Mouse (Mus musculus): ENCODE data around the gene Cd248. TPM values are rescaled to one million over a fixed set of nuclear protein-coding genes. Genes with fewer than 3 reads are reported as not detected.

The Cd248 gene
- 10 to 100 TPM in 1 of 2 experiments, 1 to 10 TPM in 1; 9.3 to 12.2 TPM for total RNA-seq (2021)
- polyA plus RNA-seq (2012; rRNA removed), result 18.1 and 20.0 TPM in 2 replicates
- long read RNA-seq, transcript Cd248-201 (1 exons, 2,605 nt), result major isoform, 10 of 11 reads
- long read RNA-seq, partial matches to known transcripts, result 0 of 11 reads
- long read RNA-seq, other reads (novel, unspliced or antisense), result 1 of 11 reads

DNA sequence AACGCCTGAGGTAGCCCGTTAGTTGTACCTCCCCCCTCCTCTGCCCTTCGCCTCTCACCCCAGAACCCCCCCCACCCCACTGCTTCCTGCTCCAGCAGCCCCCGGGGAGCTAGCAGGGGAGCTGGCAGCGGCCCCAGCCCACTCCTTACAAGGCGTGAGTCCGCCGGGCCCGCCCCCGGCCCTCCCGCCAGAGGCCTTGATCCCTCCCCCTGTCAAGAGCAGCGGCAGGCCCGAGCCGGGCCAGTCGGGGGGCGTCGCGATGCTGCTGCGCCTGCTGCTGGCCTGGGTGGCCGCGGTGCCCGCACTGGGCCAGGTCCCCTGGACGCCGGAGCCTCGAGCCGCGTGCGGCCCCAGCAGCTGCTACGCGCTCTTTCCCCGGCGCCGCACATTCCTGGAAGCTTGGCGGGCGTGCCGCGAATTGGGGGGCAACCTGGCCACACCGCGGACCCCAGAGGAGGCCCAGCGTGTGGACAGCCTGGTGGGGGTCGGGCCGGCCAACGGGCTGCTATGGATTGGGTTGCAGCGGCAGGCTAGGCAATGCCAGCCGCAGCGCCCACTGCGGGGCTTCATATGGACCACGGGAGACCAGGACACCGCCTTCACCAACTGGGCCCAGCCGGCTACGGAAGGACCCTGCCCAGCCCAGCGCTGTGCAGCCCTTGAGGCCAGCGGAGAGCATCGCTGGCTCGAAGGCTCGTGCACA is at the start of gene Cd248:
Gene Cd248 (plus strand): TSS at position 212 of the 703 bp plus-strand sequence.
- Histone ChIP-seq H3K4me3 (peak within 1 kb of the TSS; percentile 54), H3K9ac (ENCODE audit: low read depth, low read length) (peak within 1 kb of the TSS; percentile 75), H3K4me1 (ENCODE audit: control insufficient read depth, insufficient read depth, low read length) (peaks cover 8% of the 10 kb centered on the region), H3K79me2 (replicated peaks; ENCODE audit: control insufficient read depth, insufficient read depth, low read length) (no peaks in the 10 kb centered on the region), H3K27me3 (ENCODE audit: control insufficient read depth, insufficient read depth, low read length) (no peaks in the 10 kb centered on the region; the same call in 1 of the 2 replicates), H3K36me3 (ENCODE audit: control insufficient read depth, insufficient read depth, low read length) (no peaks in the 10 kb centered on the region), H3K27ac (peak within 1 kb of the TSS; percentile 59)
- intact Hi-C loops (cut with DNase I), result no loop called here
- TF ChIP-seq EP300 (IDR thresholded peaks at IDR 0.05; ENCODE audit: insufficient read depth, low read depth, low read length), result no peak
- TF ChIP-seq CTCF (IDR thresholded peaks at IDR 0.05), result no peak
- TF ChIP-seq POLR2A (IDR thresholded peaks at IDR 0.05; ENCODE audit: insufficient read depth, low read depth, low read length), result peak; percentile 47; the same call in 1 of the 2 replicates
- 1% methylated on average over 55 of the region's 56 CpGs for WGBS
- DNase-seq, result peak; percentile 83 to 87

DNA sequence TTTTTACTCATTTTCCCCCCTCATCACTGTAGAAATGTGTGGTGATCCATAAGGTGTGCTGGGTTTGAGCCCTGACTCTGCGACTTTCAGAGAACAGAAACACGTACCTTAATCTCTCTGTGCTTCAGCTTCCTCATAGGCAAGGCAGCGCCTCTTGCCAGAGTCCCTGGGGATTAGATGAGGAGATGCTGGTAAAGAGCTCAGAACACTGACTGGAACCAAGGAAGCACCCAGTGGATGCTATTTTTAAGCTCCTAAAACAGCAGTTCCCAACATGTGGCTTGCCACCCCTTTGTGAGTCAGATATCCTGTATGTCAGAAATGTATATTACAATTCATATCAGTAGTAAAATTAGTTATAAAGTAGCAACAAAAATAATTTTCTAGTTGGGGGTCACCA is 49.7 kb upstream of the Cd248 start:
- Histone ChIP-seq H3K79me2 (replicated peaks; ENCODE audit: control insufficient read depth, insufficient read depth, low read length) (no peaks in the 10 kb centered on the region), H3K27me3 (ENCODE audit: control insufficient read depth, insufficient read depth, low read length) (no peaks in the 10 kb centered on the region), H3K9ac (ENCODE audit: low read depth, low read length) (no peak overlapping the region), H3K27ac (no peak overlapping the region), H3K36me3 (ENCODE audit: control insufficient read depth, insufficient read depth, low read length) (no peaks in the 10 kb centered on the region), H3K4me1 (ENCODE audit: control insufficient read depth, insufficient read depth, low read length) (peaks cover 1% of the 10 kb centered on the region), H3K4me3 (no peak overlapping the region)
- WGBS, result 74% methylated on average over 3 of the region's 3 CpGs
- DNase-seq, result no peak
- intact Hi-C loops (cut with DNase I), result no loop called here
- TF ChIP-seq EP300 (IDR thresholded peaks at IDR 0.05; ENCODE audit: insufficient read depth, low read depth, low read length) (no peak), POLR2A (IDR thresholded peaks at IDR 0.05; ENCODE audit: insufficient read depth, low read depth, low read length) (no peak), CTCF (IDR thresholded peaks at IDR 0.05) (no peak)

DNA sequence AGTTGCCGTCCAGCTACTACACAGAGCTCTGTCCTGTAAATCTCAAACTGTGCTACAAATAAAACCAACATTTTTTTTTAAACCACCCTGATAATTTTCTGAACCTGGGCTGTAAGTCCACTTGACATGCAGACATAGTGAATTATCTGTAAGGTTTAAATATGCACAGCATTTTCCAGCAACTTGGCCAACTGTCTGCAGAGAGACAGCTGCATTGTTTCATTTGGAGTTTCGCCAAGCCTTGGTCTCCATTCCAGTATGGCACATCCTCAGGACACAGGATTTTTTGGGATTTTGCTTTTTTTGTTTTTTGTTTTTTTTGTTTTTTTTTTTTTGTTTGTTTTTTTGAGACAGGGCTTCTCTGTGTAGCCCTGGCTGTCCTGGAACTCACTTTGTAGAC is 46.5 kb upstream of the Cd248 start:
- Histone ChIP-seq H3K9ac (ENCODE audit: low read depth, low read length) (no peak overlapping the region), H3K27me3 (ENCODE audit: control insufficient read depth, insufficient read depth, low read length) (no peaks in the 10 kb centered on the region), H3K79me2 (replicated peaks; ENCODE audit: control insufficient read depth, insufficient read depth, low read length) (no peaks in the 10 kb centered on the region), H3K27ac (no peak overlapping the region), H3K4me1 (ENCODE audit: control insufficient read depth, insufficient read depth, low read length) (peaks cover 1% of the 10 kb centered on the region), H3K36me3 (ENCODE audit: control insufficient read depth, insufficient read depth, low read length) (no peaks in the 10 kb centered on the region), H3K4me3 (no peak overlapping the region)
- intact Hi-C loops (cut with DNase I), result no loop called here
- DNase-seq, result no peak
- TF ChIP-seq CTCF (IDR thresholded peaks at IDR 0.05) (no peak), POLR2A (IDR thresholded peaks at IDR 0.05; ENCODE audit: insufficient read depth, low read depth, low read length) (no peak), EP300 (IDR thresholded peaks at IDR 0.05; ENCODE audit: insufficient read depth, low read depth, low read length) (no peak)
- WGBS, result 59% methylated on average over 2 of the region's 2 CpGs

DNA sequence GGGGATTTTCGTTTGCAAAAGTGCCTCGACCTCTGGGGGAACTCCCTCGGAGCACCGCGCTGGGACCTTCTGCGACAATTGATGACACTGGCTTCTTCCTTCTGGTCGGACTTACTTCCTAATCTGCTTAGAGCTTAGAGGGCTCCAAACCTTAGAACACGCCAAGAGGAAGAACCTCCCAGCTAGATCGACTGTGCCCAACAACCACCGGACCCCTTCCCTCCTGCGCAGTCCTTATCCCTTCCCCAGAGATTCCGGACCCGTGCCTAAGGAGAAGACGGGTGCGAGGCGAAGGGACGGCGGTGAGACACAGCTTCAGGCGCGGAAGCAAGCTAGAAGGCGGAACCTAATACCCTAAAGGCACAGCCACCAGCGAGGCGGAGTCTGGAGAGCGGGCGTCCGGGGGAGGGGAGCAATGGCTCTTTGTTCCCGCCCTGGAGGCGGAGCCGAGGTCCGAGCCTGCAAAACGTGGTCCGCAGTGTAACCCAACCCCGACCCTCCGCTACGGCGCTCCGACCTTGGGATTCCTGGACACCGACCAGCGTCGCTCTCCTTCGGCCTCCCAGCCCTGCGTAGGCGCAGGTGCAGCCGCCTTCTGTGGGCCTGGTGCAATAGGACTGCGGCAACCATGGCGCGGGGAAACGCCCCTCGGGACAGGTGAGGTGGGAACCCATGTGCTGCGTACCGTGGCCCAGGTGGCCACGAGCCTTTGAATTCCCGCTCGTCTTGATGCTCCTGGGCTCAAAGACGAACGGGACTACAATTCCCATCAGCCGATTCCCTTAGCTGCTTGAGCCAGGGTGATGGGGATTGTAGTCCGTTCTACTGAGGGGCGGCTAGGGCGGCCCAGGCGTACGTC is 44.0 kb upstream of the Cd248 start, which contains the start of gene Slc29a2:
Gene Slc29a2 (plus strand): TSS at position 240 of the 859 bp plus-strand sequence.
- peak; percentile 94 to 95 for DNase-seq
- H3K79me2 ChIP-seq (replicated peaks; ENCODE audit: control insufficient read depth, insufficient read depth, low read length), result no peaks in the 10 kb centered on the region
- no peaks in the 10 kb centered on the region for H3K4me1 ChIP-seq (ENCODE audit: control insufficient read depth, insufficient read depth, low read length)
- H3K4me3 ChIP-seq, result peak within 1 kb of the TSS; percentile 85
- intact Hi-C loops (cut with DNase I), result no loop called here
- WGBS, result under 1% methylated on average over 62 of the region's 62 CpGs
- H3K36me3 ChIP-seq (ENCODE audit: control insufficient read depth, insufficient read depth, low read length), result no peaks in the 10 kb centered on the region
- H3K27ac ChIP-seq, result peak within 1 kb of the TSS; percentile 91
- TF ChIP-seq EP300 (IDR thresholded peaks at IDR 0.05; ENCODE audit: insufficient read depth, low read depth, low read length), result peak; percentile 44; the same call in 1 of the 2 replicates
- TF ChIP-seq POLR2A (IDR thresholded peaks at IDR 0.05; ENCODE audit: insufficient read depth, low read depth, low read length), result peak; percentile 98
- no peak for TF ChIP-seq CTCF (IDR thresholded peaks at IDR 0.05)
- peak within 1 kb of the TSS; percentile 74 for H3K9ac ChIP-seq (ENCODE audit: low read depth, low read length)
- no peaks in the 10 kb centered on the region for H3K27me3 ChIP-seq (ENCODE audit: control insufficient read depth, insufficient read depth, low read length)

DNA sequence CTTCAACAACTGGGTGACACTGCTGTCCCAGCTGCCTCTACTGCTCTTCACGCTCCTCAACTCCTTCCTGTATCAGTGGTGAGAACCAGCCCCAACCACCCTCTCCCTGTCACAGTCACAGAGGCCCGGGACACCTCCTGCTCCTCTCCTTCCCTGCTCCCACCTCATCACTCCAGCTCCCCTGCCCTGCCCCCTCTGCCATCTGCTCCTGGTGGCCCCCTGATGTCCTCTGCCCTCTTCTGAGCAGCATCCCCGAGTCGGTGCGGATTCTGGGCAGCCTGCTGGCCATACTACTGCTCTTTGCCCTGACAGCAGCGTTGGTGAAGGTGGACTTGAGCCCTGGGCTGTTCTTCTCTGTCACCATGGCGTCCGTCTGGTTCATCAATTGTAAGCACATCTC is 41.8 kb upstream of the Cd248 start:
- no peak overlapping the region for H3K27ac ChIP-seq
- H3K36me3 ChIP-seq (ENCODE audit: control insufficient read depth, insufficient read depth, low read length), result no peaks in the 10 kb centered on the region
- H3K79me2 ChIP-seq (replicated peaks; ENCODE audit: control insufficient read depth, insufficient read depth, low read length), result no peaks in the 10 kb centered on the region
- H3K4me1 ChIP-seq (ENCODE audit: control insufficient read depth, insufficient read depth, low read length), result no peaks in the 10 kb centered on the region
- H3K9ac ChIP-seq (ENCODE audit: low read depth, low read length), result no peak overlapping the region
- WGBS, result 82% methylated on average over 8 of the region's 8 CpGs
- H3K4me3 ChIP-seq, result no peak overlapping the region
- H3K27me3 ChIP-seq (ENCODE audit: control insufficient read depth, insufficient read depth, low read length), result no peaks in the 10 kb centered on the region
- TF ChIP-seq POLR2A (IDR thresholded peaks at IDR 0.05; ENCODE audit: insufficient read depth, low read depth, low read length), result no peak
- TF ChIP-seq CTCF (IDR thresholded peaks at IDR 0.05), result no peak
- TF ChIP-seq EP300 (IDR thresholded peaks at IDR 0.05; ENCODE audit: insufficient read depth, low read depth, low read length), result no peak
- intact Hi-C loops (cut with DNase I), result no loop called here
- no peak for DNase-seq

Measured in heart, adult 2 months (tissue).